Mouse (Mus musculus) CH12.LX (cell line): Measurements from ENCODE around the gene Pdpk1. TPM values are rescaled to one million over a fixed set of nuclear protein-coding genes. Genes with fewer than 3 reads are reported as not detected.

Source experiments
- DNase-seq: peaks from one replicate; pipeline ENCODE4 v3.0.0-alpha.2; 2013; ENCODE audit errors: extremely low read depth
- H3K27ac ChIP-seq: 2 replicates; pipeline ENCODE4 v1.5.1; 2012; ENCODE audit warnings: low read depth, mild to moderate bottlenecking, control low read depth, moderate library complexity; ENCODE audit not compliant: insufficient read depth
- H3K27me3 ChIP-seq: replicated peaks from 2 replicates; pipeline ENCODE3; 2012; ENCODE audit warnings: inconsistent platforms
- H3K36me3 ChIP-seq, 2 experiments: replicated peaks in 1 of 2; 2 replicates each; pipeline versions ENCODE3 to v1.6.1; 2012; ENCODE audit warnings: inconsistent platforms in 1 of 2, low read length in 1 of 2, mild to moderate bottlenecking in 1 of 2, mixed read lengths in 1 of 2, moderate library complexity in 1 of 2; ENCODE audit not compliant: control insufficient read depth in 1 of 2, insufficient read depth in 1 of 2
- H3K4me1 ChIP-seq, 2 experiments: 2 replicates each; pipeline ENCODE4 v1.6.1; 2012; ENCODE audit warnings: inconsistent platforms in 1 of 2, moderate library complexity in 1 of 2; ENCODE audit not compliant: insufficient read depth in 2 of 2, control insufficient read depth in 1 of 2
- H3K4me2 ChIP-seq: 2 replicates; pipeline ENCODE4 v1.6.1; 2012; ENCODE audit warnings: low read depth, mild to moderate bottlenecking, control low read depth; ENCODE audit not compliant: poor library complexity, insufficient read depth, severe bottlenecking
- H3K4me3 ChIP-seq, 3 experiments: fragments of 150-350 bp in 1 of 3; sonication (generic) in 1 of 3; replicated peaks in 1 of 3; 2 replicates each; pipeline versions ENCODE3 to v1.5.1; 2011 to 2012; ENCODE audit warnings: low read depth in 2 of 3, low read length in 2 of 3, mild to moderate bottlenecking in 2 of 3, moderate library complexity in 2 of 3, control low read depth in 1 of 3, improper control_type of control experiment in 1 of 3, inconsistent platforms in 1 of 3, mixed read lengths in 1 of 3; ENCODE audit not compliant: poor library complexity in 1 of 3
- H3K79me2 ChIP-seq: replicated peaks from 2 replicates; pipeline ENCODE4 v1.6.1; 2012; ENCODE audit warnings: mild to moderate bottlenecking, moderate library complexity; ENCODE audit not compliant: control insufficient read depth, poor library complexity, insufficient read depth, severe bottlenecking; ENCODE audit errors: extremely low read depth
- H3K9ac ChIP-seq: 2 replicates; pipeline ENCODE4 v1.6.1; 2012; ENCODE audit warnings: low read depth, mild to moderate bottlenecking, control low read depth, moderate library complexity; ENCODE audit not compliant: insufficient read depth
- H3K9me3 ChIP-seq: replicated peaks from 2 replicates; pipeline ENCODE3; 2012; ENCODE audit warnings: low read length, inconsistent platforms, mixed read lengths
- BHLHE40 ChIP-seq: IDR thresholded peaks from 2 replicates; pipeline ENCODE4 v1.6.1; 2011; ENCODE audit warnings: mild to moderate bottlenecking, low read depth, low read length, improper control_type of control experiment
- CHD1 ChIP-seq: IDR thresholded peaks from 2 replicates; pipeline ENCODE4 v1.6.1; 2012; ENCODE audit warnings: low read depth, low read length, improper control_type of control experiment, inconsistent platforms
- ELF1 ChIP-seq: IDR thresholded peaks from 2 replicates; pipeline ENCODE4 v1.6.1; 2014; ENCODE audit warnings: low read depth, mild to moderate bottlenecking, inconsistent platforms, low read length, improper control_type of control experiment
- ETS1 ChIP-seq: conservative IDR thresholded peaks from 2 replicates; pipeline ENCODE4 v1.6.1; 2012; ENCODE audit warnings: low read depth, mild to moderate bottlenecking, inconsistent platforms, low read length, improper control_type of control experiment, moderate library complexity
- HCFC1 ChIP-seq: IDR thresholded peaks from 2 replicates; pipeline ENCODE4 v1.6.1; 2012; ENCODE audit warnings: low read depth, mild to moderate bottlenecking, inconsistent platforms, low read length, improper control_type of control experiment
- IRF4 ChIP-seq: IDR thresholded peaks from 2 replicates; pipeline ENCODE4 v1.6.1; 2014; ENCODE audit warnings: low read depth, mild to moderate bottlenecking, inconsistent platforms, low read length, improper control_type of control experiment
- JUN ChIP-seq: IDR thresholded peaks from 2 replicates; pipeline ENCODE4 v1.6.1; 2011; ENCODE audit warnings: low read depth, mild to moderate bottlenecking, low read length, improper control_type of control experiment, moderate library complexity; ENCODE audit not compliant: insufficient read depth
- JUND ChIP-seq: conservative IDR thresholded peaks from 2 replicates; pipeline ENCODE4 v1.6.1; 2011; ENCODE audit warnings: low read depth, low read length, improper control_type of control experiment
- KAT2A ChIP-seq: IDR thresholded peaks from 2 replicates; pipeline ENCODE4 v1.6.1; 2012; ENCODE audit warnings: low read length, improper control_type of control experiment, inconsistent platforms; ENCODE audit not compliant: insufficient replicate concordance
- MAX ChIP-seq: IDR thresholded peaks from 2 replicates; pipeline ENCODE4 v1.6.1; 2011; ENCODE audit warnings: low read length, improper control_type of control experiment
- MXI1 ChIP-seq: IDR thresholded peaks from 2 replicates; pipeline ENCODE4 v1.6.1; 2011; ENCODE audit warnings: mild to moderate bottlenecking, low read depth, low read length, improper control_type of control experiment
- MYC ChIP-seq: IDR thresholded peaks from 2 replicates; pipeline ENCODE4 v1.6.1; 2011; ENCODE audit warnings: low read depth, mild to moderate bottlenecking, improper control_type of control experiment, low read length
- NELFE ChIP-seq: IDR thresholded peaks from 2 replicates; pipeline ENCODE4 v1.6.1; 2011; ENCODE audit warnings: low read depth, low read length, improper control_type of control experiment
- NRF1 ChIP-seq: IDR thresholded peaks from 2 replicates; pipeline ENCODE4 v1.6.1; 2014; ENCODE audit warnings: low read depth, mild to moderate bottlenecking, inconsistent platforms, low read length, improper control_type of control experiment, moderate library complexity
- PAX5 ChIP-seq: IDR thresholded peaks from 2 replicates; pipeline ENCODE4 v1.6.1; 2012; ENCODE audit warnings: low read length, inconsistent platforms, mixed read lengths
- SIN3A ChIP-seq: IDR thresholded peaks from 2 replicates; pipeline ENCODE4 v1.6.1; 2012; ENCODE audit warnings: low read length, improper control_type of control experiment, inconsistent platforms
- TBP ChIP-seq: conservative IDR thresholded peaks from 2 replicates; pipeline ENCODE4 v1.6.1; 2011; ENCODE audit warnings: low read depth, low read length, improper control_type of control experiment
- USF1 ChIP-seq: IDR thresholded peaks from 2 replicates; pipeline ENCODE4 v1.6.1; 2014; ENCODE audit warnings: low read depth, mild to moderate bottlenecking, inconsistent platforms, low read length, improper control_type of control experiment
- ZC3H11A ChIP-seq: IDR thresholded peaks from 2 replicates; pipeline ENCODE4 v1.6.1; 2012; ENCODE audit warnings: low read depth, mild to moderate bottlenecking, inconsistent platforms, low read length, improper control_type of control experiment
- dilution Hi-C: fragments of 300-500 bp; cut with MboI; formaldehyde crosslinking; loops from 2 replicates; pipeline ENCODE4 v1.14.3; 2020; ENCODE audit warnings: low sequenced_read_pairs; ENCODE audit not compliant: extremely low pct_unique_long_range_greater_than_20kb, extremely low pct_ligation_motif_present
- in situ Hi-C: fragments of 300-500 bp; cut with MboI; formaldehyde crosslinking; loops from 3 replicates; pipeline ENCODE4 v1.14.3; 2019; ENCODE audit warnings: low sequenced_read_pairs, low pct_ligation_motif_present, low pct_unique_long_range_greater_than_20kb, mixed read lengths
- polyA plus RNA-seq: library from polyadenylated mRNA; unstranded; fragments of >175 nt; gene quantifications from 2 replicates; pipeline ENCODE4 v1.2.1, GENCODE M21; 2012; ENCODE audit warnings: low read depth; ENCODE audit not compliant: insufficient read length
- total RNA-seq, 2 experiments: library from RNA; depleted of rRNA; stranded (reverse); fragments of 300-350 nt in 1 of 2; fragments of >200 nt in 1 of 2; gene quantifications; 2 replicates each; pipeline ENCODE4 v1.2.3; 2012 to 2014

The Pdpk1 gene
- total and polyA plus RNA-seq, 3 experiments, result 12.2 to 17.0 (median 15.9) TPM

GRCm38 (mm10) chr17:24193268-24193667 is 42.5 kb upstream of the Pdpk1 start:
- Histone ChIP-seq H3K4me3 (no peak overlapping the region), H3K4me1 (peaks cover 10 to 37% of the 10 kb centered on the region in 2 experiments), H3K4me2 (no peak overlapping the region), H3K79me2 (no peaks in the 10 kb centered on the region), H3K27ac (no peak overlapping the region), H3K27me3 (no peaks in the 10 kb centered on the region), H3K36me3 (peaks cover 0 to 31% of the 10 kb centered on the region in 2 experiments), H3K9ac (no peak overlapping the region), H3K9me3 (no peaks in the 10 kb centered on the region)
- TF ChIP-seq NELFE (no peak), USF1 (no peak), MXI1 (no peak), ZC3H11A (no peak), NRF1 (no peak), SIN3A (no peak), JUN (no peak), KAT2A (no peak), ELF1 (no peak), JUND (no peak), IRF4 (no peak), CHD1 (no peak), BHLHE40 (no peak), ETS1 (no peak), HCFC1 (no peak), PAX5 (no peak), MAX (no peak), TBP (no peak), MYC (no peak)
- in situ Hi-C loops (no loop called here), dilution Hi-C loops (no loop called here)
- DNase-seq, result no peak

- dilution Hi-C loops (no loop called here), in situ Hi-C loops (no loop called here)
- Histone ChIP-seq H3K27me3 (no peaks in the 10 kb centered on the region), H3K27ac (no peak overlapping the region), H3K9ac (no peak overlapping the region), H3K79me2 (no peaks in the 10 kb centered on the region), H3K4me2 (no peak overlapping the region), H3K4me1 (peaks cover 10 to 37% of the 10 kb centered on the region in 2 experiments), H3K9me3 (no peaks in the 10 kb centered on the region), H3K36me3 (peaks cover 0 to 30% of the 10 kb centered on the region in 2 experiments), H3K4me3 (no peak overlapping the region)
- no peak for TF ChIP-seq ELF1
- DNase-seq, result no peak
Observed at GRCm38 (mm10) chr17:24192848-24193247, 42.1 kb upstream of the Pdpk1 start.
